Mouse (Mus musculus) midbrain, embryonic 14.5 days (tissue): ENCODE measurements at regions not wholly inside any gene's neighbourhood (a gene's known extent, or its start where the extent isn't known, plus 50 kb on each side); places are given as distances from the start of the nearest gene placed in this dataset.

ENCODE experiments used
- ATAC-seq: fragments of 200-750 bp; cut with Nextera tagmentation; 2 replicates; pipeline ENCODE4 v1.8.0; 2017; ENCODE audit warnings: moderate number of reproducible peaks, moderate library complexity; ENCODE audit not compliant: low FRiP score, low TSS enrichment
- DNase-seq: peaks from one replicate; pipeline ENCODE4 v3.0.0-alpha.2; 2015
- H3K27ac ChIP-seq: fragments of 300-500 bp; sonication (generic); replicated peaks from 2 replicates; pipeline ENCODE4 v1.5.1; 2014; ENCODE audit warnings: mild to moderate bottlenecking, low read depth, low read length, moderate library complexity
- H3K27me3 ChIP-seq: fragments of 300-500 bp; sonication (generic); 2 replicates; pipeline ENCODE4 v1.6.1; 2014; ENCODE audit warnings: low read length, control low read depth, mixed read lengths; ENCODE audit not compliant: control insufficient read depth, insufficient read depth
- H3K36me3 ChIP-seq: fragments of 300-500 bp; sonication (generic); 2 replicates; pipeline ENCODE4 v1.6.1; 2014; ENCODE audit warnings: low read length, control low read depth; ENCODE audit not compliant: control insufficient read depth, insufficient read depth
- H3K4me1 ChIP-seq: fragments of 300-500 bp; sonication (generic); 2 replicates; pipeline ENCODE4 v1.6.1; 2014; ENCODE audit warnings: mild to moderate bottlenecking, antibody characterized with exemption, low read length, control low read depth; ENCODE audit not compliant: control insufficient read depth, insufficient read depth
- H3K4me2 ChIP-seq: fragments of 300-500 bp; sonication (generic); 2 replicates; pipeline ENCODE4 v1.6.1; 2014; ENCODE audit warnings: mild to moderate bottlenecking, low read length, moderate library complexity
- H3K4me3 ChIP-seq: fragments of 300-500 bp; sonication (generic); replicated peaks from 2 replicates; pipeline ENCODE4 v1.5.1; 2014; ENCODE audit warnings: low read depth, low read length
- H3K9ac ChIP-seq: fragments of 300-500 bp; sonication (generic); replicated peaks from 2 replicates; pipeline ENCODE4 v1.6.1; 2014; ENCODE audit warnings: mild to moderate bottlenecking, low read length, moderate library complexity
- H3K9me3 ChIP-seq: fragments of 300-500 bp; sonication (generic); 2 replicates; pipeline ENCODE4 v1.6.1; 2016; ENCODE audit warnings: low read length, control low read depth, mixed read lengths; ENCODE audit not compliant: control insufficient read depth
- WGBS: fragments of 180-500 bp; shearing (Covaris S2); extraction: QIAGEN DNeasy Blood & Tissue Kit; methylation state at CpG from one replicate; pipeline ENCODE4 v1.1.7; 2014; 5-methylcytosine and 5-hydroxymethylcytosine counted together

- no peaks in the 10 kb centered on the region for H3K4me1 ChIP-seq
- ATAC-seq: no peak
- no peak overlapping the region for H3K9ac ChIP-seq
- no peak overlapping the region for H3K27ac ChIP-seq
- H3K4me3 ChIP-seq: no peak overlapping the region
- no peak overlapping the region for H3K4me2 ChIP-seq
- no peaks in the 10 kb centered on the region for H3K27me3 ChIP-seq
- no peaks in the 10 kb centered on the region for H3K9me3 ChIP-seq
- no peak for DNase-seq
- 58% methylated on average over 3 of the region's 3 CpGs for WGBS
- H3K36me3 ChIP-seq: no peaks in the 10 kb centered on the region
These were observed 282.1 kb downstream of the Vps13c start for GRCm38 (mm10) chr9:68122266-68122665.

GRCm38 (mm10) chr9:68131263-68131662 is 291.1 kb downstream of the Vps13c start:
- Histone ChIP-seq H3K27me3 (no peaks in the 10 kb centered on the region), H3K36me3 (no peaks in the 10 kb centered on the region)
- DNase-seq: no peak

GRCm38 (mm10) chr9:68135446-68136050 is 295.4 kb downstream of the Vps13c start:
- Histone ChIP-seq H3K4me2 (no peak overlapping the region), H3K27ac (no peak overlapping the region), H3K9me3 (no peaks in the 10 kb centered on the region), H3K4me3 (no peak overlapping the region), H3K27me3 (no peaks in the 10 kb centered on the region), H3K9ac (no peak overlapping the region), H3K36me3 (no peaks in the 10 kb centered on the region), H3K4me1 (no peaks in the 10 kb centered on the region)
- DNase-seq (no peak), ATAC-seq (no peak)
- WGBS: 70% methylated on average over 2 of the region's 2 CpGs

More at GRCm38 (mm10) chr9:68131263-68131662, 291.1 kb downstream of the Vps13c start:
- no peaks in the 10 kb centered on the region for H3K4me1 ChIP-seq
- H3K4me3 ChIP-seq: no peak overlapping the region
- ATAC-seq: no peak
- H3K9ac ChIP-seq: no peak overlapping the region
- H3K4me2 ChIP-seq: no peak overlapping the region
- no peaks in the 10 kb centered on the region for H3K9me3 ChIP-seq
- H3K27ac ChIP-seq: no peak overlapping the region

DNA sequence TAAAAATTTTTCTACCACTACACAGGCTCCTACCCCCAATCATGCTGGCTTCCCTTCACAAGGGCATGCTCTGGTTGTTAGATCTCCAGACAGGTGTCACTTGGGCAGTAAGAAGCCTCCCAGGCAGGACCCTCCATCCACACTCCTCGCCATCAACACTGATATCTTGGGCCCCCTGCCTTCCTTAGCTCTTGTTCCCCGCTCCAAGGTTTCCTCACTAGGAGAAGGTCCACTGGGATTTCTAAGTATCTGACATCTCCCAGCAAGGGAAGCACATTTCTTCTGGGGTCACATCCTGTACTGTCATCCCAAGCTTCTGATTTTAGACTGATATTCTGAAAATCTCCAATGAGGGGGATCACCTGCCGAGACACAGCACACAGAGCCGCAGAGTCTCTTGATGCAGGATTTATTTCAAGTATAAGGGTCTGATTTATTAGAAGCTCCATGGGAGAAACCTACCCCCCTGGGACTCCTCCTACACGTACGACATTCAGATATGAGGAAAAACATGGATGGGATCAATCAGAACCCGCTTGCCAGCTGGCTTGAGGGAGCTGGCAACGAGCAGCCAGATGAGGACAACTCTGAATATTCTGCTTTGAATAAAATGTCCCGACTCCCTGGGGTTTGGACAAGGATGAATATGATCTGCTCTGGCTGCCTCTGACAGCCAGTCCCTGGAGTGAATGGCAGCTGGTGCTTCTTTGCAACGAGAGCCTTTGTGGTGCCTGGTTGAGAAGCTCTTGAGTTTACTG is 322.8 kb downstream of the Vps13c start:
- Histone ChIP-seq H3K9me3 (no peaks in the 10 kb centered on the region), H3K27ac (no peak overlapping the region), H3K4me1 (no peaks in the 10 kb centered on the region), H3K36me3 (no peaks in the 10 kb centered on the region), H3K4me3 (no peak overlapping the region), H3K27me3 (no peaks in the 10 kb centered on the region), H3K9ac (no peak overlapping the region), H3K4me2 (no peak overlapping the region)
- DNase-seq: no peak
- 79% methylated on average over 10 of the region's 10 CpGs for WGBS
- ATAC-seq: no peak

GRCm38 (mm10) chr9:68166556-68166955 is 326.4 kb downstream of the Vps13c start:
- H3K9me3 ChIP-seq: no peaks in the 10 kb centered on the region
- no peaks in the 10 kb centered on the region for H3K27me3 ChIP-seq
- no peak overlapping the region for H3K4me2 ChIP-seq
- WGBS: 63% methylated on average over 4 of the region's 4 CpGs
- ATAC-seq (no peak), DNase-seq (no peak)
- no peak overlapping the region for H3K27ac ChIP-seq
- no peaks in the 10 kb centered on the region for H3K4me1 ChIP-seq
- H3K9ac ChIP-seq: no peak overlapping the region
- H3K36me3 ChIP-seq: no peaks in the 10 kb centered on the region
- H3K4me3 ChIP-seq: no peak overlapping the region

DNA sequence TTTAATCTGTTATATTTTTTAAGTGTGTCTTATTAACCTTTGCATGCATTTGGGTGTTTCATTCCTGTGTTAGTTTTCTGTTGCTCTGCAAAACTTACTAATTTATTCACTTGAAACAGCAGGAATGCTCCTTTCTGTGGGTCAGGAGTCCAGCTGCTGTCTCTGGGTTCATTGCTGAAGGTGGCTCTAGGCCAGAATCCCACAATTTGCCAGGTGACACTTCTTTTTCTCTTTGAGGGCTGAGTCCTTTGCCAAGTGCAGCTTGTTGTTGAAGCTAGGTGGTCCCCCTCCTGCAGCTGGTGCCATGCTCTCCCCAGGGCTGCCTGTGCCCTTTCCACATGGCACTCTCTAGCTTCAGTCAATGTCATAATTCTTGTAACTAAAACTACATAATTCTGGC is 348.7 kb downstream of the Vps13c start:
- no peak for ATAC-seq
- Histone ChIP-seq H3K27ac (no peak overlapping the region), H3K9me3 (no peaks in the 10 kb centered on the region), H3K4me3 (no peak overlapping the region), H3K4me1 (no peaks in the 10 kb centered on the region), H3K9ac (no peak overlapping the region), H3K36me3 (no peaks in the 10 kb centered on the region), H3K4me2 (no peak overlapping the region), H3K27me3 (no peaks in the 10 kb centered on the region)
- DNase-seq: no peak

- Histone ChIP-seq H3K9me3 (no peaks in the 10 kb centered on the region), H3K4me2 (no peak overlapping the region), H3K4me1 (0 out of 2 replicates have a peak, but pooled peaks cover 3% of the 10 kb centered on the region), H3K4me3 (no peak overlapping the region), H3K27me3 (no peaks in the 10 kb centered on the region), H3K27ac (no peak overlapping the region), H3K36me3 (no peaks in the 10 kb centered on the region), H3K9ac (no peak overlapping the region)
- 82% methylated on average over 4 of the region's 4 CpGs for WGBS
- no peak for ATAC-seq
- no peak for DNase-seq
These were observed 359.6 kb downstream of the Vps13c start for GRCm38 (mm10) chr9:68199831-68200230.

DNA sequence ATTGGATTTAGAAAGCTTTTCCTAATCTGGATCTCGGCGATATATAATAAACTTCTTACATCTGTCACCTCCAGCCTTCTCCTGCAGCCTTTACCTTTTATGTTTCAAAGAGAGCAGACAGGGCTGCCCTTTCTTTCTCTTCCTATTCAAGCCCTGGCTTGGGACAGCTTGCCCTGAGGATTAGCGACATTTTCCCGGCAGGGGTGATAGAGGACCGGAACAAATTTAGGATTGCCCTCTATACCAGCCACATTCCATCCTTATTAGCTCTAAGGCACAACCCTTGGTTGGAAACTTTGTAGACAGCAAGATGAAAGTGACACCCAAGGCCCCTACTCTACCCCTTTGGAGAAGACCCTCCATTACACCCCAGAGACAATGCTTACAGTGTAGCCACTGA is 360.8 kb downstream of the Vps13c start:
- Histone ChIP-seq H3K9ac (no peak overlapping the region), H3K9me3 (no peaks in the 10 kb centered on the region), H3K27ac (no peak overlapping the region), H3K27me3 (no peaks in the 10 kb centered on the region), H3K36me3 (no peaks in the 10 kb centered on the region), H3K4me2 (no peak overlapping the region), H3K4me1 (0 out of 2 replicates have a peak, but pooled peaks cover 3% of the 10 kb centered on the region), H3K4me3 (no peak overlapping the region)
- WGBS: 4% methylated on average over 5 of the region's 5 CpGs
- no peak for ATAC-seq
- DNase-seq: no peak

GRCm38 (mm10) chr9:68225694-68226093 is 385.5 kb downstream of the Vps13c start:
- 90% methylated on average over 6 of the region's 6 CpGs for WGBS
- no peak for ATAC-seq
- Histone ChIP-seq H3K4me2 (no peak overlapping the region), H3K9me3 (no peaks in the 10 kb centered on the region), H3K27ac (no peak overlapping the region), H3K4me1 (no peaks in the 10 kb centered on the region), H3K27me3 (no peaks in the 10 kb centered on the region), H3K9ac (no peak overlapping the region), H3K36me3 (no peaks in the 10 kb centered on the region), H3K4me3 (no peak overlapping the region)
- no peak for DNase-seq
